Mouse (Mus musculus): Measurements from ENCODE around the gene B4galt3. TPM values are rescaled to one million over a fixed set of nuclear protein-coding genes. Genes with fewer than 3 reads are reported as not detected.

The B4galt3 gene
- total RNA-seq, 1 experiment from 2014 or later: 32.0 TPM

DNA sequence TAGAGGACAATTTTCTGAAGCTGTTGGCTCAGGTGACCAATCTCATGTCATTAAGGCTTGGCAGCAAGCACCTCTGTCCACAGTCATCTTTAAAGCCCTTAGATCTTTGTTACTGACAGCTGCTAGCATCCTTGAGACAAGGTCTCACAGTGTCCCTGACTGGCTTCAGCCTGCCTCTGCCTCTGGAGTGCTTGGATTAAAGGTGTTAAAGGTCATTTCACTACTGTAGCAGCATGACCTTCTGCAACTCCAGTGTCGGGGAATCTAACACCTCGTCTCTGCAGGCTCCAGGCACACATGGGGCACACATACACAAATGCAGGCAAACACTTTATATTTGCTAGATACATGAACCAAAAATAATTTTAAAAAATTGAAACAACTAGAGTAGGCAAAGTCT lies 55.4 kb downstream of the B4galt3 start:
- no peak for ATAC-seq (replicated peaks; ENCODE audit: low read depth, poor library complexity, severe bottlenecking)

Other genes starting within 250 kb of the B4galt3 start
- gene Fcgr3, start 205.4 kb upstream of the B4galt3 start, total RNA-seq (2017): 7.8 and 15.7 TPM in 2 replicates
- gene Cfap126, start 156.4 kb upstream of the B4galt3 start, total RNA-seq (2017): 2.1 and 5.3 TPM in 2 replicates
- gene Sdhc, start 119.7 kb upstream of the B4galt3 start, total RNA-seq (2017): 56.9 and 71.9 TPM in 2 replicates
- not detected in 2 replicates for gene Mpz, start 119.6 kb upstream of the B4galt3 start, total RNA-seq (2017)
- gene Pcp4l1, start 74.1 kb upstream of the B4galt3 start, total RNA-seq (2017): 11.2 and 11.8 TPM in 2 replicates
- 0.32 TPM in 1 of 2 replicates, not detected in the other for gene Nr1i3, start 56.4 kb upstream of the B4galt3 start, total RNA-seq (2017)
- gene Tomm40l, start 47.8 kb upstream of the B4galt3 start, total RNA-seq (2017): 19.0 and 21.5 TPM in 2 replicates
- 3.7 TPM in 1 of 2 replicates, not detected in the other for gene Apoa2, start 45.3 kb upstream of the B4galt3 start, total RNA-seq (2017)
- gene Fcer1g, start 36.0 kb upstream of the B4galt3 start, total RNA-seq (2017): 58.4 and 94.7 TPM in 2 replicates
- gene Adamts4, start 19.9 kb upstream of the B4galt3 start, total RNA-seq (2017): not detected in 2 replicates
- gene Ndufs2, start 18.9 kb upstream of the B4galt3 start, total RNA-seq (2017): 198 and 334 TPM in 2 replicates
- 17.7 and 18.0 TPM in 2 replicates for gene Ppox, start 10.9 kb downstream of the B4galt3 start, total RNA-seq (2017)
- gene Usp21, start 17.7 kb downstream of the B4galt3 start, total RNA-seq (2017): 9.9 and 15.7 TPM in 2 replicates
- gene Ufc1, start 24.7 kb downstream of the B4galt3 start, total RNA-seq (2017): 45.7 and 81.9 TPM in 2 replicates
- gene Dedd, start 58.8 kb downstream of the B4galt3 start, total RNA-seq (2017): 16.4 and 25.8 TPM in 2 replicates
- 43.4 and 49.3 TPM in 2 replicates for gene Nit1, start 75.3 kb downstream of the B4galt3 start, total RNA-seq (2017)
- gene Pfdn2, start 75.3 kb downstream of the B4galt3 start, total RNA-seq (2017): 37.2 and 65.3 TPM in 2 replicates
- gene Klhdc9, start 90.5 kb downstream of the B4galt3 start, total RNA-seq (2017): 1.1 and 3.9 TPM in 2 replicates
- 2.3 and 2.4 TPM in 2 replicates for gene Nectin4, start 99.8 kb downstream of the B4galt3 start, total RNA-seq (2017)
- gene Arhgap30, start 118.6 kb downstream of the B4galt3 start, total RNA-seq (2017): 63.0 and 77.8 TPM in 2 replicates
- gene Usf1, start 141.0 kb downstream of the B4galt3 start, total RNA-seq (2017): 47.1 and 48.6 TPM in 2 replicates
- gene Tstd1, start 148.5 kb downstream of the B4galt3 start, total RNA-seq (2017): 0.18 and 1.2 TPM in 2 replicates
- gene F11r, start 167.2 kb downstream of the B4galt3 start, total RNA-seq (2017): 1.1 and 5.4 TPM in 2 replicates
- 4.8 and 13.0 TPM in 2 replicates for gene Alyref2, start 233.2 kb downstream of the B4galt3 start, total RNA-seq (2017)

Measured in common myeloid progenitor, adult 5-6 weeks (primary cell).